Mouse (Mus musculus): ENCODE data around the gene Cbfa2t3.

DNA sequence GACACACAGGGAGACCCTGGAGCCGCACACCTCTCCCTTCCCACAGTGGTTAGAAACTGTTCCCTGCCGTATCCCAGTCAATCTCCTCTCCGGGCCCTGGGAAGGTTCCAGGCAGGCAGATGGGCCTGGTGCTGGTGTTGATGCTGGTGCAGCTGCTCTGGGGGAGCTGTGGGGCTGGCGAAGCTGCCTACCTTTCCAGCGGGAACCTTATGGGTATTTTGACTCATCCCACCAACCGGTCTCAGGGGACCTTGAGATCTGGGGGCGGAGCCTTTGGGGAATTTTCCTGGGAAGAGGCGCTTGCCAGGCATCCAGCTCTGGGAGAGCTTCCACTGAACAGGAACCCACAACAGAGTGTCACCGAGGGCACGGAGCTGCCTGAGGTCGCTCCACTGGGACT is 31.1 kb downstream of the Cbfa2t3 start:
- TF ChIP-seq POLR2A (IDR thresholded peaks at IDR 0.05; ENCODE audit: borderline replicate concordance, control insufficient read depth, low read depth, low read length) (no peak), CTCF (IDR thresholded peaks at IDR 0.05; ENCODE audit: control insufficient read depth, insufficient read depth, low read length) (no peak)
